Mouse (Mus musculus): ENCODE data around the gene Cep57.
"Not testable (repeated sequence)": the region's sequence is repeated elsewhere in the genome, so short reads cannot be mapped to it uniquely, and the experiment has no call there.

The Cep57 gene

DNA sequence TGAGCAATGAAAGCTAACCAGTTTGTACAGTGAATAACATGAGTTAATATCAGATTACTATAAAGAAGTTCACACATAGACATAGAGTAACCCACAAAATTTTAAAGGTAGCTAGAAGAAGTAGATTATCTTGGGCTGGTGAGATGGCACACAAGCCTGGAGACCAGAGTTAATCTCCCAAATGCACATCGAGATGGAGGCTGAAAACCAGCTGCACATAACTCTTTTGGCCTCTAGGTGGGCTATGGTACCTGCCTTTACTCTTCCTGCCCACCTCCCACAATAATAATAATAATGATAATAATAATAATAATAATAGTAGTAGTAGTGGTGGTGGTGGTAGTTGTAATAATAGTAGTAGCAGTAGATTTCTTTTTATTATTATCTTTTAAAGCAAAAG is 32.6 kb downstream of the Cep57 start:
- no peak for DNase-seq

DNA sequence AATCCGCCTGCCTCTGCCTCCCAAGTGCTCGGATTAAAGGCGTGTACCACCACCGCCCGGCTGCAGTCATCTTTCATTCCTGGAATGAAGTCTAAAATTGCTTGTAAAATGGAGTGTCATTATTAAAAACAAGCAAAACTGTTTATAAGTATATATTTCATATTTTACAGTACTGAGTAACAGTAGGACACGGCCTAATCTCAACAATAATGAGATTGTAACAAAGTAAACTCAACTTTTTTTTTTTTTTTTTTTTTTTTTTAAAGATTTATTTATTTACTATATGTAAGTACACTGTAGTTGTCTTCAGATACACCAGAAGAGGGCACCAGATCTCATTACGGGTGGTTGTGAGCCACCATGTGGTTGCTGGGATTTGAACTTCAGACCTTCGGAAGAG is 36.0 kb downstream of the Cep57 start:
- not testable (repeated sequence) for DNase-seq

DNA sequence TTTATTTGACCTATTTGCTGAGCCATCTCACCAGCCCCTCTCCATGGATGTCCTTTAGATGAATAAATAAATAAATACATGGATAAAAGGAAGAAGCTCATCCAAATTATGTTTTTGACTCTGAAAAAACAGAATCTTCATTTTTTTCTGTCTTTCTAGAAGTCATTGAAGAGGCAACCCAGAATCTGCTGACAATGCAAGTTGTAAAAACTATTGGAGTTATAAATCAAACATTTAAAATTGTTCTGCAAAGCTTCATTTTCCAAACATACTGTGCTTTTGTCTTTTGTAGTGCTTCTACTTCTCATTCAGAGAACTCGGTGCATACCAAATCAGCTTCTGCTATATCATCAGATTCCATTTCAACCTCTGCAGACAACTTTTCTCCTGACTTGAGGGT is 44.9 kb downstream of the Cep57 start:
- DNase-seq, result no peak

DNA sequence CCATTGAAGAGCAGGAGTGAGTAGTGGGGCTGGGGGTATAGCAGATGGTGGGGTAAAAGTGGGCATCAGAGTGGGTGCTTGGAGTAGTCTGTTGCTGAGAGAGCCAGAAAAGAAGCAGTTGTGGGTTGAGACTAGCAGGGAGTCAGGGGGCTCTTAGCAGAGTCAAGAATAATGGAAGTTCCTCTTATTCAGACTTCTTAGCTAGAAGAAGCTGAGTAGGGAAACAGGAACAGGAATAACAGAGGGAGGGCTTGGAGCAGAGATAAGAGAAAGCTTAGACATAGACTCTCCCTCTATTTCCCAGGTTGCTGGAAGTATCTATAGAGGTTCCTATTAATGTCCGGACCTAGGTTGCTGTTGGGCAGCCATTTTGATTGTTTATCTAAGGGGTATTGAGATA is 52.2 kb downstream of the Cep57 start:
- DNase-seq, result no peak

DNA sequence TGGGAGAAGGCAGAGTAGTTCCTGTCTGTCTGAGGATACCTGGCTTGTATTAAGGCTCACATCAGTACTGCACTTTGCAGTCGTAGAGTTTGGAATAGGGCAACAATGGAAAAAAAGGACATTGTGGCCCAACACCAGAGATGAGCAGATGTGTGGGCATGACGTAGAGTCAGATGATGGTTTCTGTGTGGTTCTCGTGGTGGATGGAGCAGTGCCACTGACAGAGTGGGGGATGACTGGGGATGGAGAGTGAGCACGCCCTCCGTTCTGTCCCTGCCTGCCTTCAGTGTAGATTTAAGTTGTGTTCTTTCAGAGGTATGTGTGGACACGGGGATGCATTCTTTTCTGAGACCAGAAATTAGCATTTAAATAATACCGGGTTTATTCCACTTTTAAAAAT is 60.3 kb downstream of the Cep57 start:
- DNase-seq, result no peak

DNA sequence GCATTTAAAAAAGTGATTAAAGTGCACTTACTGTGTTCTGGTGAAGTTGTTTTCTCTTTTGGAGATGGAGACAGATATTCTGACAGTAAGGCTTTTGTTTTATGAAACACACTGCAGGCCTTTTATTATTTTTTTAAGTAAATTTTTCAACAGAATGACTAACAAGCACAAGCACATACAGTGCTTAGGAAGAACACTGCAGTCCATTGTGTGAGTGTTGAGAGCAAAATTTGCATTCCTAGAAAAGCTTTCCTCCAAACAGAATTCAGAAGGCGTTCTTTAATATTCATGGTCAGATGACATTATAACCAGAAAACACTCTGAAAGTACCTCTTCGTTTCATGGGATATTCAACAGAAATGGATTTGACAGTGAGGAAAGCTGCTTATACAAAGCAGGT is 61.3 kb downstream of the Cep57 start:
- no peak for DNase-seq

DNA sequence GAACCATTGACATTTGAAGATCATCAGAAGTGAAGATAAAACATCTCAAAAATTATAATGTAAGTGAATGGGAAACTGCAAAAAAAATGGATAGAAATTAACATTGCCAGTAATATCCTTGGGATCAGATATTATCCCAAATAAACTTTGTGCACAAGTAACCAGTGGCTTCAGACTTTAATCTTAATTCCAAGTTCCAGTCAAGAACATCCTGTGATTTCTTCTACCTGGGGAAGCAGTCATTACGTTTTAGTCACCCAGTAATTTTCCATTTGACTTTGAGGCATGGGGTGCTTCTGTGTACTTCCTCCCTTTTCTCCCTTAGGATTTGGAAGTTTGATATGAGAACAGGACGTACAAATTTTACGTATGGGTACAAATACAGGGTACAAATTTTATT is 66.5 kb downstream of the Cep57 start:
- DNase-seq, result no peak

Data from lung, adult 18-20 months (tissue).